12 mouse cellular contexts compared by ENCODE assay signal in genomic region chr12:112927265-112927664, GRCm38 (mm10). TPM values are rescaled to one million over a fixed set of nuclear protein-coding genes. Genes with fewer than 3 reads are reported as not detected.
A peak's percentile ranks its signal among the peaks of the same experiment; 100 is the strongest.
DNase-seq lines count a peak whose midpoint lies in the region; ATAC-seq and TF ChIP-seq lines count a peak whose summit lies in the region.
"Had no signal": no experiment of that assay in that cellular context is flagged by ENCODE, and none has a peak within 500 bp of the region (broad histone marks: within the 10 kb centered on the region; RNA-seq: fewer than 3 reads in every experiment).

No protein-coding gene starts in this region.

- DNase-seq in hindbrain, embryonic 11.5 days (ENCODE audit: low spot score) = no peak
- peak; percentile 40 for DNase-seq in embryonic facial prominence, embryonic 10.5 days (ENCODE audit: low spot score)
- no peak for DNase-seq in left cerebral cortex, adult 18-20 months (ENCODE audit: low spot score in 2 of 2)
- DNase-seq in spleen, postnatal 14 days (ENCODE audit: low spot score in 2 of 2) = no peak
- DNase-seq: cerebellum, adult 11-12 months; right cerebral cortex, postnatal 25 days; thymus, postnatal 25 days had no signal

- peak overlapping the region; percentile 72; the same call in 1 of the 2 replicates for H3K4me3 ChIP-seq in hindbrain, embryonic 13.5 days
- no peak overlapping the region for H3K4me3 ChIP-seq in hindbrain, embryonic 11.5 days (ENCODE audit: low read depth, low read length)
- H3K4me3 ChIP-seq in embryonic facial prominence, embryonic 10.5 days = peak overlapping the region; percentile 63; the same call in 1 of the 2 replicates
- peak overlapping the region; percentile 78 for H3K4me3 ChIP-seq in hindbrain, embryonic 15.5 days
- H3K4me3 ChIP-seq in myocyte = no peak overlapping the region

- H3K27me3 ChIP-seq in hindbrain, embryonic 13.5 days = peaks cover 53% of the 10 kb centered on the region
- H3K27me3 ChIP-seq in hindbrain, embryonic 11.5 days (ENCODE audit: control insufficient read depth, insufficient read depth, low read length) = peaks cover 31% of the 10 kb centered on the region
- peaks cover 81% of the 10 kb centered on the region for H3K27me3 ChIP-seq in embryonic facial prominence, embryonic 10.5 days (replicated peaks; ENCODE audit: low read depth, poor library complexity, severe bottlenecking)
- peaks cover 5% of the 10 kb centered on the region; the same call in 1 of the 2 replicates for H3K27me3 ChIP-seq in hindbrain, embryonic 15.5 days
- no peaks in the 10 kb centered on the region for H3K27me3 ChIP-seq in myocyte (ENCODE audit: control insufficient read depth, insufficient read depth, insufficient read length)

- H3K4me2 ChIP-seq in hindbrain, embryonic 13.5 days = peak overlapping the region; percentile 64
- no peak overlapping the region for H3K4me2 ChIP-seq in hindbrain, embryonic 11.5 days (replicated peaks; ENCODE audit: low read depth, low read length)
- H3K4me2 ChIP-seq in hindbrain, embryonic 15.5 days = peak overlapping the region; percentile 73
- H3K4me2 ChIP-seq in myocyte (ENCODE audit: low read depth) = no peak overlapping the region

- peaks cover 51% of the 10 kb centered on the region for H3K79me2 ChIP-seq in myocyte (ENCODE audit: control insufficient read depth, insufficient read depth)

- peak overlapping the region; percentile 89; the same call in 1 of the 2 replicates for H3K9ac ChIP-seq in hindbrain, embryonic 13.5 days
- H3K9ac ChIP-seq in hindbrain, embryonic 11.5 days (ENCODE audit: low read depth, low read length) = no peak overlapping the region
- 0 out of 2 replicates have a peak overlapping the region, but pooled peaks have one; percentile 89 for H3K9ac ChIP-seq in hindbrain, embryonic 15.5 days

- no peak for ATAC-seq in hindbrain, embryonic 13.5 days (ENCODE audit: low FRiP score)
- no peak for ATAC-seq in hindbrain, embryonic 11.5 days (ENCODE audit: low FRiP score)
- ATAC-seq in hindbrain, embryonic 15.5 days (ENCODE audit: low FRiP score, low read depth) = no peak
- ATAC-seq in megakaryocyte progenitor cell, adult 5-6 weeks (replicated peaks; ENCODE audit: poor library complexity) = no peak

- peaks cover 73% of the 10 kb centered on the region for H3K4me1 ChIP-seq in hindbrain, embryonic 13.5 days (replicated peaks)
- H3K4me1 ChIP-seq in hindbrain, embryonic 11.5 days (replicated peaks; ENCODE audit: control insufficient read depth, insufficient read depth, low read length) = peaks cover 12% of the 10 kb centered on the region
- peaks cover 75% of the 10 kb centered on the region for H3K4me1 ChIP-seq in embryonic facial prominence, embryonic 10.5 days
- peaks cover 50% of the 10 kb centered on the region for H3K4me1 ChIP-seq in hindbrain, embryonic 15.5 days (replicated peaks)

- H3K27ac ChIP-seq in hindbrain, embryonic 13.5 days = no peak overlapping the region
- H3K27ac ChIP-seq in hindbrain, embryonic 11.5 days (ENCODE audit: low read depth, low read length) = no peak overlapping the region
- H3K27ac ChIP-seq in embryonic facial prominence, embryonic 10.5 days (replicated peaks) = no peak overlapping the region
- no peak overlapping the region for H3K27ac ChIP-seq in hindbrain, embryonic 15.5 days (replicated peaks)
- H3K27ac ChIP-seq: heart, embryonic 10.5 days had no signal

- H3K9me3 ChIP-seq in hindbrain, embryonic 13.5 days = no peaks in the 10 kb centered on the region
- H3K9me3 ChIP-seq in hindbrain, embryonic 11.5 days (ENCODE audit: control insufficient read depth, low read length) = no peaks in the 10 kb centered on the region
- H3K9me3 ChIP-seq in embryonic facial prominence, embryonic 10.5 days = no peaks in the 10 kb centered on the region
- H3K9me3 ChIP-seq in hindbrain, embryonic 15.5 days = no peaks in the 10 kb centered on the region
- H3K9me3 ChIP-seq: heart, embryonic 10.5 days had no signal

- H3K36me3 ChIP-seq in hindbrain, embryonic 13.5 days = peaks cover 2% of the 10 kb centered on the region; the same call in 1 of the 2 replicates
- H3K36me3 ChIP-seq in hindbrain, embryonic 11.5 days (ENCODE audit: control insufficient read depth, insufficient read depth, low read length) = no peaks in the 10 kb centered on the region
- no peaks in the 10 kb centered on the region for H3K36me3 ChIP-seq in embryonic facial prominence, embryonic 10.5 days (replicated peaks)
- no peaks in the 10 kb centered on the region for H3K36me3 ChIP-seq in hindbrain, embryonic 15.5 days
- H3K36me3 ChIP-seq in myocyte (ENCODE audit: control insufficient read depth, insufficient read depth) = no peaks in the 10 kb centered on the region
- H3K36me3 ChIP-seq: heart, embryonic 10.5 days had no signal

- no peak for TF ChIP-seq POLR2A in myocyte (IDR thresholded peaks at IDR 0.05; ENCODE audit: insufficient read length, low read depth)

- WGBS in hindbrain, embryonic 13.5 days = 71% methylated on average over 14 of the region's 14 CpGs
- 71% methylated on average over 14 of the region's 14 CpGs for WGBS in hindbrain, embryonic 11.5 days
- 68% methylated on average over 14 of the region's 14 CpGs for WGBS in embryonic facial prominence, embryonic 10.5 days
- WGBS in hindbrain, embryonic 15.5 days = 55% methylated on average over 14 of the region's 14 CpGs

- H3ac ChIP-seq in myocyte (ENCODE audit: control insufficient read depth, insufficient read length) = no peak overlapping the region

TF ChIP-seq in myocyte, 11 proteins besides CTCF, POLR2A, EP300 and RAD21:
- TF ChIP-seq TCF3 (IDR thresholded peaks at IDR 0.05; ENCODE audit: insufficient read length, low read depth) (no peak), TCF12 (IDR thresholded peaks at IDR 0.05; ENCODE audit: insufficient read depth, poor library complexity, severe bottlenecking) (no peak), REST (IDR thresholded peaks at IDR 0.05; ENCODE audit: insufficient read depth, insufficient read length) (no peak), MAX (IDR thresholded peaks at IDR 0.05; ENCODE audit: low read depth) (no peak), POLR2AphosphoS2 (IDR thresholded peaks at IDR 0.05; ENCODE audit: insufficient read length, low read depth) (peak; percentile 23)

RNA-seq across cellular contexts. Expression of gene Jag2, which starts 2.3 kb away (rescaled TPM):
- polyA plus RNA-seq in hindbrain, embryonic 13.5 days (2015; fragmentation: Nextera tagmentation; extraction: Ambion mirVana) = 8.4 and 10.7 TPM in 2 replicates
- polyA plus RNA-seq in hindbrain, embryonic 11.5 days (2014; fragmentation: Nextera tagmentation; extraction: Ambion mirVana) = 4.2 and 4.7 TPM in 2 replicates
- 4.8 and 5.3 TPM in 2 replicates for polyA plus RNA-seq in embryonic facial prominence, embryonic 10.5 days (2016; fragmentation: Nextera tagmentation; extraction: Ambion mirVana)
- 13.7 and 14.4 TPM in 2 replicates for polyA plus RNA-seq in hindbrain, embryonic 15.5 days (2015; fragmentation: Nextera tagmentation; extraction: Ambion mirVana)
- 51.8 TPM for polyA plus RNA-seq in myocyte (2012; fragmentation: generic; extraction: Trizol)
- 0.64 and 0.78 TPM in 2 replicates for total RNA-seq in megakaryocyte progenitor cell, adult 5-6 weeks (2015)
- 2.4 and 4.5 TPM in 2 replicates for total RNA-seq in megakaryocyte progenitor cell, adult 5-6 weeks (2017)
- total RNA-seq in left cerebral cortex, adult 18-20 months (2021) = 10 to 100 TPM; 53.4 to 58.9 TPM

RNA-seq across cellular contexts. Expression of gene Nudt14, which starts 14.7 kb away (rescaled TPM):
- polyA plus RNA-seq in hindbrain, embryonic 13.5 days (2015; fragmentation: Nextera tagmentation; extraction: Ambion mirVana) = 59.2 and 59.8 TPM in 2 replicates
- polyA plus RNA-seq in hindbrain, embryonic 11.5 days (2014; fragmentation: Nextera tagmentation; extraction: Ambion mirVana) = 57.3 and 69.9 TPM in 2 replicates
- polyA plus RNA-seq in embryonic facial prominence, embryonic 10.5 days (2016; fragmentation: Nextera tagmentation; extraction: Ambion mirVana) = 78.1 and 83.8 TPM in 2 replicates
- 52.3 and 60.9 TPM in 2 replicates for polyA plus RNA-seq in hindbrain, embryonic 15.5 days (2015; fragmentation: Nextera tagmentation; extraction: Ambion mirVana)
- polyA plus RNA-seq in myocyte (2012; fragmentation: generic; extraction: Trizol) = 94.9 TPM
- 12.6 and 13.4 TPM in 2 replicates for total RNA-seq in megakaryocyte progenitor cell, adult 5-6 weeks (2015)
- 14.8 TPM in 2 replicates for total RNA-seq in megakaryocyte progenitor cell, adult 5-6 weeks (2017)
- 10 to 100 TPM; 10.4 to 12.2 TPM for total RNA-seq in left cerebral cortex, adult 18-20 months (2021)

RNA-seq across cellular contexts. Expression of gene Btbd6, which starts 49.0 kb away (rescaled TPM):
- polyA plus RNA-seq in hindbrain, embryonic 13.5 days (2015; fragmentation: Nextera tagmentation; extraction: Ambion mirVana) = 40.0 and 45.5 TPM in 2 replicates
- 25.6 and 26.8 TPM in 2 replicates for polyA plus RNA-seq in hindbrain, embryonic 11.5 days (2014; fragmentation: Nextera tagmentation; extraction: Ambion mirVana)
- polyA plus RNA-seq in embryonic facial prominence, embryonic 10.5 days (2016; fragmentation: Nextera tagmentation; extraction: Ambion mirVana) = 22.3 and 23.0 TPM in 2 replicates
- 53.0 and 56.6 TPM in 2 replicates for polyA plus RNA-seq in hindbrain, embryonic 15.5 days (2015; fragmentation: Nextera tagmentation; extraction: Ambion mirVana)
- polyA plus RNA-seq in myocyte (2012; fragmentation: generic; extraction: Trizol) = 16.3 TPM
- 7.7 and 9.5 TPM in 2 replicates for total RNA-seq in megakaryocyte progenitor cell, adult 5-6 weeks (2015)
- 5.2 and 6.4 TPM in 2 replicates for total RNA-seq in megakaryocyte progenitor cell, adult 5-6 weeks (2017)
- 10 to 100 TPM; 67.9 to 68.5 TPM for total RNA-seq in left cerebral cortex, adult 18-20 months (2021)

RNA-seq across cellular contexts. Expression of gene Gpr132, which starts 59.2 kb away (rescaled TPM):
- polyA plus RNA-seq in hindbrain, embryonic 13.5 days (2015; fragmentation: Nextera tagmentation; extraction: Ambion mirVana) = not detected in 2 replicates
- polyA plus RNA-seq in hindbrain, embryonic 11.5 days (2014; fragmentation: Nextera tagmentation; extraction: Ambion mirVana) = not detected in 2 replicates
- 0.30 TPM in 1 of 2 replicates, not detected in the other for polyA plus RNA-seq in embryonic facial prominence, embryonic 10.5 days (2016; fragmentation: Nextera tagmentation; extraction: Ambion mirVana)
- not detected in 2 replicates for polyA plus RNA-seq in hindbrain, embryonic 15.5 days (2015; fragmentation: Nextera tagmentation; extraction: Ambion mirVana)
- polyA plus RNA-seq in myocyte (2012; fragmentation: generic; extraction: Trizol) = 0.02 TPM
- total RNA-seq in megakaryocyte progenitor cell, adult 5-6 weeks (2015) = 11.4 and 14.1 TPM in 2 replicates
- total RNA-seq in megakaryocyte progenitor cell, adult 5-6 weeks (2017) = 5.7 and 6.1 TPM in 2 replicates
- under 1 TPM in 1 of 2 experiments, not detected in 1; 0.14 TPM for total RNA-seq in left cerebral cortex, adult 18-20 months (2021)

Comparison
In these comparisons a context has a peak if more than half of its experiments do, and no peak if none do; other contexts are left out.
1. H3K4me2 ChIP-seq: peak in hindbrain, embryonic 13.5 days (single experiment) and hindbrain, embryonic 15.5 days (single experiment); none in hindbrain, embryonic 11.5 days (single experiment) and myocyte (single experiment).
2. H3K4me3 ChIP-seq: peak in hindbrain, embryonic 13.5 days (single experiment), embryonic facial prominence, embryonic 10.5 days (single experiment) and hindbrain, embryonic 15.5 days (single experiment); none in hindbrain, embryonic 11.5 days (single experiment) and myocyte (single experiment).